Mouse (Mus musculus): ENCODE results near the gene Fam234a. TPM values are rescaled to one million over a fixed set of nuclear protein-coding genes. Genes with fewer than 3 reads are reported as not detected.

Fam234a gene
- polyA plus RNA-seq, 1 experiment from 2014 or later, result 56.2 TPM

GRCm38 (mm10) chr17:26162736-26163135 lies 81.3 kb downstream of the Fam234a start:
- Histone ChIP-seq H3K4me2 (replicated peaks) (no peak overlapping the region), H3K9me3 (replicated peaks) (no peaks in the 10 kb centered on the region), H3K36me3 (no peaks in the 10 kb centered on the region), H3K27me3 (no peaks in the 10 kb centered on the region), H3K4me3 (replicated peaks) (no peak overlapping the region), H3K4me1 (0 out of 2 replicates have a peak, but pooled peaks cover 2% of the 10 kb centered on the region), H3K9ac (no peak overlapping the region), H3K27ac (replicated peaks) (no peak overlapping the region)
- WGBS, result 94% methylated on average over 1 of the region's 1 CpGs
- ATAC-seq (ENCODE audit: insufficient number of reproducible peaks, low FRiP score, low TSS enrichment, low read depth), result no peak

Other genes with a start within 250 kb of the Fam234a start
- 18.3 and 19.6 TPM in 2 replicates for gene Rab11fip3, start 174.7 kb downstream of the Fam234a start, polyA plus RNA-seq (2015; fragmentation: Nextera tagmentation; extraction: Ambion mirVana)
- 39.7 and 42.6 TPM in 2 replicates for gene Decr2, start 153.9 kb downstream of the Fam234a start, polyA plus RNA-seq (2015; fragmentation: Nextera tagmentation; extraction: Ambion mirVana)
- gene Nme4, start 148.6 kb downstream of the Fam234a start, polyA plus RNA-seq (2015; fragmentation: Nextera tagmentation; extraction: Ambion mirVana), result 87.1 and 98.8 TPM in 2 replicates
- gene Tmem8, start 130.9 kb downstream of the Fam234a start, polyA plus RNA-seq (2015; fragmentation: Nextera tagmentation; extraction: Ambion mirVana), result 2.9 and 3.5 TPM in 2 replicates
- 190 and 191 TPM in 2 replicates for gene Mrpl28, start 120.7 kb downstream of the Fam234a start, polyA plus RNA-seq (2015; fragmentation: Nextera tagmentation; extraction: Ambion mirVana)
- 12.7 and 15.8 TPM in 2 replicates for gene Axin1, start 105.6 kb downstream of the Fam234a start, polyA plus RNA-seq (2015; fragmentation: Nextera tagmentation; extraction: Ambion mirVana)
- 0.67 and 0.88 TPM in 2 replicates for gene Pdia2, start 45.2 kb downstream of the Fam234a start, polyA plus RNA-seq (2015; fragmentation: Nextera tagmentation; extraction: Ambion mirVana)
- gene Rgs11, start 41.3 kb downstream of the Fam234a start, polyA plus RNA-seq (2015; fragmentation: Nextera tagmentation; extraction: Ambion mirVana), result 14.8 and 19.8 TPM in 2 replicates
- 30.5 and 36.6 TPM in 2 replicates for gene Arhgdig, start 36.5 kb downstream of the Fam234a start, polyA plus RNA-seq (2015; fragmentation: Nextera tagmentation; extraction: Ambion mirVana)
- gene Luc7l, start 8.7 kb upstream of the Fam234a start, polyA plus RNA-seq (2015; fragmentation: Nextera tagmentation; extraction: Ambion mirVana), result 99.6 and 111 TPM in 2 replicates
- 1.2 and 1.3 TPM in 2 replicates for gene Neurl1b, start 170.6 kb upstream of the Fam234a start, polyA plus RNA-seq (2015; fragmentation: Nextera tagmentation; extraction: Ambion mirVana)

Data from embryonic facial prominence, embryonic 15.5 days (tissue).